Mouse (Mus musculus): ENCODE measurements around the gene Selenoo. TPM values are rescaled to one million over a fixed set of nuclear protein-coding genes. Genes with fewer than 3 reads are reported as not detected.
A peak's percentile ranks its signal among the peaks of the same experiment; 100 is the strongest.

The Selenoo gene
- total RNA-seq, 2 experiments from 2014 or later, result 15.1 to 15.2 TPM

DNA sequence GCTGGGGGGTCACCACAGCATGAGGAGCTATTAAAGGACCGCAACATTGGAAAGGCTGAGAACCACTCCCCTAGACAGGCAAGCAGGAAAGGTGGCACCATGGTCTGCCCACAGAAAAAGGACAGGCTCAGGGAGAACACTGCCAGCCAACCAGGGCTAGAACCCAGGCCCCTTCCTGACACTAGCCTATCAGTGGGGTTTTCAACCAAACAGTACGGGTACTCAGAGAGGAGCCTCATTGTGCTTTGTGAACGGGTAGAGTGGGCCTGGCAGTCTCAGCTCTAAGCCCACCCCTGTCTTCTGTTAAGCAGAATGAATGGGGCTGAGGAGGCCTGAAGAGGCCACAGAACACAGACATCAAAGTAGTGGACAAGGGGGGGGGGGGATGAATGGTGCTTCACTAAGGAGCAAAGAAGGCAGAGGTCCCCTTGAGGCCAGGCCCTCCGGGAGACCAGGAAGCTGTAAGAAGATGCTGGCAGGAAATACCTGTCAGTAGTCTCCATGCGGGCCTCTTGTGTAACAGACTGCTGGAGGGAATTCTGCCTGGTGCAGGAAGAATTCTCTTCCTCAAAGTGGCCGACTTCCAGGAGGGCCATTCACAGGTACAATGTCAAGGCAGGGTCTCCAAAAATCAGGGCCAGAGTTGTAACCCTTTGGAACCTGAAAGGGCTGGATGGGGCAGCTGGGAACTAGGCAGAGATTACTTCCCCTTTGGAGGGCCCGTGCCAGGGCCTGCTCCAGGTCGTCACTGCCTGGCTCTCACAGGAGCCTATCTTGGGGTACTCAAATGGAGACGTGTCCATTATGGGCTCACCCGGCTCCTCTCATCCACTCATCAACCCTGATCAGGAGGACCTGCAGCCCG, 14.0 kb upstream of the Selenoo start, which contains the start of gene Trabd:
Gene Trabd, plus strand, starts transcription at position 512 of the 865 bp plus-strand sequence.
- no peak for DNase-seq (ENCODE audit: low spot score)
- intact Hi-C loops (cut with DNase I), result loop anchor here (5.0 kb wide), 3 partner anchors 122 to 253 kb away; partner anchors contain the start of genes Dennd6b and Ppp6r2

DNA sequence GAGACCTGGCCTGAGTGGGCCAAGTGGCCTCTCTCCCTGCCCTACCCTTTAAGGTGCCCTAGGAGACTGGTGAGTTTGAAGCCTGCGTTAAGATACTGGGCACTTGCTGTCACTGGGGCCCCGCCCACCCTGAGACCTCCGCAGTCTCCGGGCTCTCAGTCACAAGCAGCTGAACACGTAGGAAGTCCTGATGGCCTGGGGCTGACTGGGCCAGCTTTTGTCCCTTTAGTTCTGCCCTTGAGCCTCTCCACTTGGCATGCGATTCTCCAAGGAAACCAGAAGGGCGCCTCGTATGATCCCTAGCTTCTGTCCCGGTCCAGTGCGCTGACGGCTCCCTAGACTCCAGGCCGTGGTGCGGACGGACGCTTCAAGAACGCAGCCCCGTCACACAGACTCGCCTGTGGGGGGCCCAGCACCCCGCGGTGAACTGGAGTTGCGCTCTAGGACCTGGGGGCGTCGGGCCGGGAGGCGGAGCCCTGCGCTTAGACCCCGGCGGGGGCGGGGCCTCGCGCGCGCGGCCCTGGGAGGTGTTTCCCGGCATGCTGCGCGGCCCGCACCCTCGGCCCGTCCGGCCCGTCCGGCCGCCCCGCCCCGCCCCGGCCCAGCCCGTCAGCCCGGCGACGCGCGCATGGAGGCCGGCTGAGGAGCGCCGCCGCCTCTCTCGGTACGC, 13.3 kb upstream of the Selenoo start:
- peak; percentile 79 for DNase-seq (ENCODE audit: low spot score)
- intact Hi-C loops (cut with DNase I), result loop anchor here (5.0 kb wide), 3 partner anchors 122 to 253 kb away; partner anchors contain the start of genes Dennd6b and Ppp6r2

DNA sequence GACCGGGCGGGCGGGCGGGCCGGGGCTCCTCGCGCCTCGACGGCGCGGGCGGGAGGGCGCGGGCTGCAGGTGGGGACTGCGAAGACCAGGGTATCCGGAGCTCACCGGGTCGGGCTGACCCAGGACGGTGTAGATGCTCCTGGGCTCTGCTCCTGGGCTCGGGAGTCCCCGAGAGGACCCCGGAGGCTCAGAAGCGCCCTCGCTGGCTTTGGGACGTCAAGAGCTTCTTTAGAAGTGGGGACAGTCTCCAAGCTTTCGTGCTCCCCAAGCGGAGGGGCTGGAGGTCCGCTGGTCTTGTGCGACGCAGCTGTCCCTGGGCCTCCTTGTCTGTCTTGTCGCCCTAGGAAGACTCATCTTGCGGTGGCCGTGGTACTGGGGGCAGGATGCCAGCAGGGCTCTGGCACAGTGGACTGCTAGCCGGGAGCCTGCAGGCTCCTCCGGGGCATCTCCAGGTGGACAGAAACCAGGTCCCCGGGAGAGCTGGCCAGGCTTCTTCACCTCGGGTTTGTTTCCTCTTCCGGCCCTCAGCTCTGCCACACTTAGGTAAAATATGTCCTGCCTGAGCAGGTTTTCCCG, 12.6 kb upstream of the Selenoo start:
- DNase-seq (ENCODE audit: low spot score), result peak; percentile 20
- intact Hi-C loops (cut with DNase I), result loop anchor here (5.0 kb wide), 3 partner anchors 121 to 254 kb away; partner anchors contain the start of genes Dennd6b and Ppp6r2

DNA sequence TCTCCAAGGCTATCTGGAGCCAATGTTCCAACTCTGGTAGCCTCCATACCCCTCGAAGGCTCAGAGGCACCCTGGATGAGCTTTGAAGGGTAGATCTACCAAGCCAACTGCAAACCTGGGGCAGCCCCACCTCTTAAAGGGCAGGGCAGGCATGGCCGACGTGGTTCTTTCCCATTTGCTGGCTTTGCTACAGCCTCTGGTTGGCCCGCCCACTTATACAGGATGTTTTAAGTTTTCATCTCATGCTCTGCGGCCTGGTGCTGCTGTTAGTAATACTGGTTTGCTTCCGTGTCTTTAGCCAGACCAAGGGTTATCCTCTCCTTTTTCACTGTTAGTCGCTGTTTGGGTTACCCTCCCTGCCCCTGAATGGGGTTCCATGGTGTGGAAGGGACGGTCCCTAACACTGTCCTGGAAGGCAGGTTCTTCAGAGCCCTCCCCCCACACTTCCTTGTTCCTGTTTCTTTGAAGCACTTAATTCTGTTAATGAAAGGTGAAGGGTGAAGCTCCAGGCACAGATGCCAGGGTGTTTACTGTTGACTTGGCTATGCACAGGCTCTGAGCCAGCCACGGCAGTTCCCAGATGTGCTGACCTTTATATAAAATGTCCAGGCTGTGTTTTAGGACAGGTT, 10.6 kb upstream of the Selenoo start:
- DNase-seq (ENCODE audit: low spot score), result no peak
- intact Hi-C loops (cut with DNase I), result loop anchor here (5.0 kb wide), 3 partner anchors 119 to 256 kb away; partner anchors contain the start of genes Dennd6b and Ppp6r2

DNA sequence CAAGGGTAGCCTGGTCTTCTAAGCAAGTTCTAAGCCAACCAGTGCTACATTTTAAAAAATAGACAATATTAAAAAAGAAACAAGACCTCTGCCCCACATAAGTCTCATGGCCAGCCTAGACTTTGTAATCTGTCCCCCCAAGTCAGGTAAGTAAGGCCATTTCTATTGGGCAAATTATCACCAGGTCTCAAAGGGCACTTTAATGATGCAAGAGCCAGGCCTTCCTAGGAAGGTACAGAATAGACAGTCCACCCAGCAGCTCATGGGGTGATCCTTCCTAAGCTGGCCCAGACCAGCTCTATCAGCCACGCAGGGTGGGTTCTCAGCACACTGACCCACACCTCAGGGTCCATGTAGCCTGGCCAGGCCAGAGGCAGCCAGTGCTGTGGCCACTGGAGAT, 5.0 kb upstream of the Selenoo start:
- intact Hi-C loops (cut with DNase I), result no loop called here
- no peak for DNase-seq (ENCODE audit: low spot score)

DNA sequence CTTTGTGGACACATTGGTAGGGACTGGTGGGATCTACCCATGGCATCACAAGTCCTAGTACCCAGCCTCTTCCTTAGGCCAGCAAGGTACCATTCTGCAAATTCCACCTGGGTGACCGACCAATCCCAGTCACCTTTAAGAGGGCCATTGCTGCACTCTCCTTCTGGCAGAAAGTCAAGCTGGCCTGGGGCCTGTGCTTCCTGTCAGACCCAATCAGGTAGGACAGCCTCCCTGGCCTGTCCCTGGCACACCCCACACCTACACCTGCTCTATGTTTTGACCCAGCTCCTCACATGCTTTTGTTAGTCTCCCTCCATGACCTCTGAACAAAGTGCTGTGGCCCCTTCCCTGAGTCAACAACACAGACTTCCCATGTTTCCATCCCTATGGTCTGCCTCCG, 4.1 kb upstream of the Selenoo start:
- no peak for DNase-seq (ENCODE audit: low spot score)
- intact Hi-C loops (cut with DNase I), result no loop called here

DNA sequence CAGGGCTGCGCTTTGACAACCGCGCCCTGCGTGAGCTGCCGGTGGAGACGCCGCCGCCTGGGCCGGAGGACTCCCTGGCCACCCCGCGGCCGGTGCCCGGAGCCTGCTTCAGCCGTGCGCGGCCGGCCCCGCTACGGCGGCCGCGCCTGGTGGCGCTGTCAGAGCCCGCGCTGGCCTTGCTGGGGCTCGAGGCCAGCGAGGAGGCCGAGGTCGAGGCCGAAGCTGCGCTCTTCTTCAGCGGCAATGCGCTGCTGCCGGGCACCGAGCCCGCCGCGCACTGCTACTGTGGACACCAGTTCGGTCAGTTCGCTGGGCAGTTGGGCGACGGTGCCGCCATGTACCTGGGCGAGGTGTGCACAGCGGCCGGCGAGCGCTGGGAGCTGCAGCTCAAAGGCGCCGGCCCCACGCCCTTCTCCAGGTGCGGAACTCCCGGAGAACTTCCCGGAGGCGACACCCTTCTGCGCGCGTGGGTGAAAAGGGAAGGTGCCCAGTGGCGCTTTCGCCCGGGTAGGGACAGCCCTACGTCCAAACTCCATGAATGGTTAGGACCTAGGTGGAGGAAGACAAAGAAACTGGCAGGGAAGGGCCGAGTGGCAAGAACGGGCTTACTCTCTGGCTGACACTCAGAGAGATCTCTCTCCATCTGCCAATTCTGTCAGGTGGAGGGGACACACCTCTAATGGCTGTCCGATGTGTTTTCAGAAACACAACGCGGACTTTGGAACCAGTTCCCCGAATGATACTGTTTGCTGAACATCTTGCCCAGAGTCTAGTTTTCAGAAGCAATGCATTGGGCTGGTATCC, 566 bp downstream of the Selenoo start:
- DNase-seq (ENCODE audit: low spot score), result no peak
- intact Hi-C loops (cut with DNase I), result no loop called here

DNA sequence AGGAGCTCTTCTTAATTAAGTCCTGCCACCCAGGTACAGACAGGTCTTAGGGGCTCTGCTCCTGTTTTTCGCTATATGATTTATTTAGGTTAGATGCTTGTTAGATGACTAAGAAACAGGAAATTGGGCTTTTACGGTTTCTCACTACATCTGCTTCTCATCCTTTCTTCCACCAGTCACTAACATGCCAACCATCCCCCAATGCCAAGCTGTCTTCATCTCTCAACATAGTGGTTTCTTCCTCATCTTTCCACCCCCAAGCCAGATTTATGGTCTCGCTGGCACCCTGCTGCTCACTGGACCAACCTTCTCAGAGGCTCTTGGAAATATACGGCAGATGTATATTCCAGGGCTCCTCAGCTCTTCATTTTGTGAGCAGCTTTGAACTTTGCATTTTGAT, 1.8 kb downstream of the Selenoo start:
- intact Hi-C loops (cut with DNase I), result no loop called here

DNA sequence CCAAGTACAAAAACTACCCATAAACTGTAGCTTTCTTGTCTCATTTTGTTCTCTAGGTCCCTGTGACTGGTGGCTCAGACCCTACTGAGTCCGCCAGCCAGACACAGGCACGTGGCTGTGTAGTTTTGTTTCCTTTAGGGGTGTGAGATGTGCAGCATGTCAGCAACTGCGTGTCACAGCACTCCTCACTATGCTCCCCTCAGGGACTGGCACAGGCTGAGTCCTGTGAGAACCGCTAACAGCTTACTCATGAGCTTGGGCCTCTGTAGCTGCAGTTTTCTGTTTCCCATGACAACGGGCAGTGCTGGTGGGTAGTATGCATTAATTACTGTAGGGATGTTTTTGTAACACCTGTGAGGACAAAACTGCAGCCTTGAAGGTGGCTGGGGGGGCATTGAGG, 3.3 kb downstream of the Selenoo start:
- intact Hi-C loops (cut with DNase I), result no loop called here
- no peak for DNase-seq (ENCODE audit: low spot score)

More for the DNA sequence above, 1.8 kb downstream of the Selenoo start:
- no peak for DNase-seq (ENCODE audit: low spot score)

DNA sequence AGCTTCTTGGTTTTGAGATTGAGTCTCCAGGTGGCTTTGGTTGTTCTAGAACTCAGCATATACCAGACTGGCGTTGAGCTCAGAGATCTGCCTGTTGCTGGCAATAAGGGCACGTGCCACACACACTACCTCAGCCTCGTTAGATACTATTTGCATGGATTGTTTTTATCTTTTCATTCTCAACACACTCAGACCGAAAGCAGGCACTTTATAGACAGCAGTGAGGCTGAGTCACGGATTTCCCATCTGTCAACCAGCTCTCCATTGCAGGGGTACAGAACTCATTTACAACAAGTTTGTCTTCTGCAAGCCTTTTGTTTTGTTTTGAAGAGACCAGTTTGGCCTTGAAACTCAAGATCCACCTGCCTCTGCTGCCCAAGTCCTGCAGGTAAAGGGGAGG, 8.6 kb downstream of the Selenoo start:
- DNase-seq (ENCODE audit: low spot score), result no peak
- intact Hi-C loops (cut with DNase I), result no loop called here

DNA sequence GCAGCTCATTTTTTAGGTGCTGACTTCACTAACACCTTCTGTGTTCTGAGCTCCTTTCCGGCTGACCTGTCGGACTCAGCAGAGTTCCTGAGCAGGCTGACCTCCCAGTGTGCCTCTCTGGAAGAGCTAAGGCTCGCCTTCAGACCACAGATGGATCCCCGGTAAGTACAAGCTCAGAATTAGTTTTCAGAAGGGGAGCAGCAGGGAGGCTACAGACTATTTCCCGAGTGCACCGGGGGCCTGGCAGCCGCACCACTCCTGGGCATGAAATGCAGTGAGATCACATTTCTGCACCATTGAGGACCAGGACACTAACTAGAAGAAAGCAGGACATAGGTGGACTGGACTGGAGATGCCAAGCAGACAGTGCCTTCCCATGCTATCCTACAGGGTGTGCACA, 9.7 kb downstream of the Selenoo start:
- intact Hi-C loops (cut with DNase I), result no loop called here
- no peak for DNase-seq (ENCODE audit: low spot score)

DNA sequence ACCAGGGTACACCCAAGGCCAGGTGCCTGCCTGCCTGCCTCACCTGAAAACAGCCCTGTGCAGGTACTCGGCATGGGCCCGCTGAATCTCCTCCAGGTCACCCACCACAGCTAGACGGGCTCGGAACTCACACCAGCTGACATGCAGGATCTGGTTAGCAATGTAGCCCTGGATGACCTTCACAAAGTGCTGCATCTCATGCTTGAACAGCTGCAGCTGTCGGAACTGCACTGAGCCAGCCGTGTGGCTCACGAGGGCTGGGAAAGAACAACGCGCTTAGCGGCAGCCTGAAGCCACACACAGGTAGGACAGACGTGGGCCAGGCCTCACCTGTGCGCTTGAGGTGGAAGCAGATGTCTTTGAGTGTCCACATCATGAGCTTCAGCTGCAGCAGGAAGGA, 11.9 kb downstream of the Selenoo start:
- intact Hi-C loops (cut with DNase I), result no loop called here
- DNase-seq (ENCODE audit: low spot score), result no peak

DNA sequence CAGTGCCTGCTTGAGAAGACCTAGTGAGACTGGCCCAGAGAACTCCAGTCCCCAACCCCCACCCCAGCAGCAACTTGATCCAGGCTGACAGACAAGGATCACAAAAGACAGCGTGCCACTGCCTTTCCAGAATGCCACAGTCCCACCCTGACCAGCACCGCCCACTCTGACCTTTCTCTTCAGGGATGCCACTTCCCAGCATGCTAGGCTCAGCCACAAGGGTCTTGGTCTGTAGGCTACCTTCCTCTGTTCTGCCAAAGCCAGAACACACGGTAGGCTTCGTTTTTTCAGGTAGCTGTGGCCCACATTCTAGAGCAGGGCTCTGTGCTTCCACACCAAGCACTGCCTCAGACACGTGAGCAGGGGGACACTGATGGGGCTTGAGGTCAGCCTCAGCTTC, 13.8 kb downstream of the Selenoo start:
- intact Hi-C loops (cut with DNase I), result no loop called here
- DNase-seq (ENCODE audit: low spot score), result no peak

DNA sequence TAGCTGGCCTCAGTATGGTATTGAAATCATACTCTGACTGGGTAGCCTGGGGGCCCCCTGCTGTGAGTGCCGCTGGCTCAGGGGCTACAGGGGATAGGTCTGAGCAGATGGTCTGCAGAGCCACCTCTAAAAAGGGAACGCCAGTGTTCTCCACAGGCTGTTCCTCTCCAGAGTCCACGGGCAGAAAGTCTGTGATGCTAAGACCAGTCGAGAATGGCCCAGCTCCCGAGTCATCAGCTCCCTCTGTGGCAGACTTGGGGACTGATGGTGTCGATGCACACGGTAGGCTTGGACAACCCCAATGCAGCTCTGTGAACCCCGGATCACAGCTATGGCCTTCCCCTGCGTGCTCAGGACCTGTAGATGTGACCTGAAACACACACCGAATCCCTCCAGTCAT, 15.0 kb downstream of the Selenoo start:
- DNase-seq (ENCODE audit: low spot score), result no peak
- intact Hi-C loops (cut with DNase I), result no loop called here

DNA sequence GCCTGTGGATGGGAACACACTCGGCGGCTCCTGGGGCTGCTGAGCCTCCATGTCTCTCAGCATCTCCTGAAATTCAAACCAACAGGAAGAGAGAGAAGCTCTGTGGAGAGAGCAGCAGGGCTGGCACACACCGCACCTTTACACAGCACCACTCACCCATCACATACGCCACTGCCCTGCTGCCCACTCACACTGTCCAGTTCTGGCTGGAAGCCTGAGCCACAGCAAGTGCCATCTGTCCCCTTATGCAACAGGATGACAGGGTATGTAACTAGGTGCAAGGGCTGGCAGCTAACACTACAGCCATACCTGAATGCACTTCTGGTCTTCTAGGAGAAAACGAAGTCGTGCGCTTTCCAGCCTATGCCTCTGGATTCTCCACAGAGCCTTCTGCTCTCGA, 15.5 kb downstream of the Selenoo start:
- intact Hi-C loops (cut with DNase I), result no loop called here
- DNase-seq (ENCODE audit: low spot score), result no peak

DNA sequence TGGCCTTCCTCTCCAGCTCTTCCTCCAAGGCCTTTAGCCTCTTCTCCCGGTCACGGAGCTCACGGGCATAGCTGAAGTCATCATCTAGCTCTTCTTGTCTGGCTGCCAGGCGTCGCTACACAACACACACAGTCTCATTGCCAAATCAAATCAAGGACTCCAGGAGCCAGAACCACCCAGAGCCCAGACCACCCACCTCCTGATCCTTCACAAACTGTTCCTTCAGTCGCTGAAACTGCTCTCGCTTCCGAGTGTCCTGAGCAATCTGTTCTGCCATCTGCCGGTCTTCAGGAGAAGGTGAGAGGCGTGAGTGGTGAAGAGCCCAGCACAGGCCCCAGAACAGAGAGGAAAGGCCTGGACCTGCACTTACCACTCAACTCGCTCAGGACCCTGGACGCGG, 17.2 kb downstream of the Selenoo start:
- no peak for DNase-seq (ENCODE audit: low spot score)
- intact Hi-C loops (cut with DNase I), result no loop called here

DNA sequence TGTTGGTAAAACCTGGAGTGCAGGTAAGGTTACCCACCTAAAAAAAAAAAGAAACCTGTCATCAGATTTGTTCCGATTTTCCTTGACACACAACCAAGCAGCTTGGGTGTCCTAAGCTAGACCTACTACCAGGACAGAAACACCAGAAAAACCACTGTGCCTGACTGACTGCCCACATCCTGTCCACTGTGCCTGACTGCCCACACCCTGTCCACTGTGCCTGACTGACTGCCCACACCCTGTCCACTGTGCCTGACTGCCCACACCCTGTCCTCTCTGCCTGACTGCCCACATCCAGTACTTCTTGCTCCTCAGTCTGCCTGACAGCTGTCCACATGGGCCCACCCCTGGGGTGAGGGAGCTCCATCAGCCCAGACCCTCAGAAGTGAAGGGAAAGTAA, 18.1 kb downstream of the Selenoo start:
- DNase-seq (ENCODE audit: low spot score), result no peak
- intact Hi-C loops (cut with DNase I), result no loop called here

DNA sequence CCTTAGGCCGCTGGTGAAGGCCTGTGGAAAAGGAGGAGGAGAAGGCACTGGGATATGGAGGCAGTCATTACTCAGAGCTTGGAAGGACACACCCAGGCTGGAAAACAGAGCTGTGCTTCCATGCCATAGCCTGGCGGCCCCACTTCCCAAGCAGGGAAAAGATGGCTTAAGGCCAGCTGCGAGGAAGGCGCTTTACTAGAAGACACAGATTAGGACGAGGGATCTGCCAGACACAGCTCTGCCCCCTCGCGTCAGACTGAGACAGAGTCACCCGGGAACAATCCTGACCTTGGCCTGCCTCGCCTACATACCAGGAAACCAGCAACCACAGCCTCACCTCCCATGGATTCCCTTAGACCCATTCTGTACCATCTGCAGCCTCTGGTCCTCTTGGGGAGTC, 21.3 kb downstream of the Selenoo start:
- DNase-seq (ENCODE audit: low spot score), result no peak
- intact Hi-C loops (cut with DNase I), result no loop called here

DNA sequence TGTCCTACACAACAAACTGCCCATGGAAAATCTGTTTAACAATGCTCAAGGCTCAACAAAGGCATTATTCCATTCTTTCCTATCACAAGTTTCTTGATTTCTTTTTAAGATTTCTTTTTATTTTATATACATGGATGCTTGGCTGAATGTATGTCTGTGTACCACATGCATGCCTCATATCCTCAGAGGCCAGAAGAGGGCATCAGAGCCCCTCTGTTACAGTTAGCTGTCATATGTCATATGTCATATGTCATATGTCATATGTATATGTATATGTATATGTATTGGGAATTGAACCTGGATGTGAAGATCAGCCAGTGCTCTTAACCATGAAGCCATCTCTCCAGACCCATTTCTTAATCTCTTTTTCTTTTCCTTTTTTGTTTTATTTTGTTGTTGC, 29.1 kb downstream of the Selenoo start:
- intact Hi-C loops (cut with DNase I), result no loop called here
- DNase-seq (ENCODE audit: low spot score), result no peak
